ENCODE assay signal across 8 mouse cellular contexts in the genomic region with DNA sequence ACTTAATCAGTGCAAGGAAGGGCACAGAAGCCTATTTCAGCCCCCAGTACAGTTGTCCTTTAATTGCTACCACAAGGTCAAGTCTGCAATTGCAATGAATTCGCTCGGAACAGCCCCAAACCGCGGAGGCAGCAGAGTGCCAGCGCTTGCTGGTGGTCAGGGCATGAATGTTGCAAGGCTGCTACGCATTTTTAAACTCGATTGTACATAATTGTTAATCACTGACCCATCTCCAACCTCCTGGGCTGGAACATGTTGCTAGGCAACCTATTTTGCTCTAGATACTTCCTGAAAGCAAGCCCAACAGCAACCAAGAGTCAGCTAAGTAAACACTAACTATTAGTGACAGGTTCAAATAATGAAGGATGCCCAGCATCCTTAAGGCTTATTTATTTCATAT.
DNase-seq lines count a peak whose midpoint lies in the region; ATAC-seq and TF ChIP-seq lines count a peak whose summit lies in the region.

No protein-coding gene starts in this region.

- 55% methylated on average over 7 of the region's 7 CpGs for WGBS in lung, embryonic 14.5 days
- WGBS in lung, adult 2 months: 56% methylated on average over 7 of the region's 7 CpGs
- WGBS in embryonic facial prominence, embryonic 15.5 days: 26% methylated on average over 7 of the region's 7 CpGs
- 15% methylated on average over 7 of the region's 7 CpGs for WGBS in kidney, adult 2 months

- no peak overlapping the region for H3K9ac ChIP-seq in lung, embryonic 14.5 days
- H3K9ac ChIP-seq in embryonic facial prominence, embryonic 15.5 days: no peak overlapping the region

- no peak for TF ChIP-seq CTCF in lung, embryonic 14.5 days (IDR thresholded peaks at IDR 0.05; ENCODE audit: low read depth)
- TF ChIP-seq CTCF in lung, adult 2 months (IDR thresholded peaks at IDR 0.05; ENCODE audit: insufficient read depth, low read length): no peak
- no peak; the same call in 1 of the 2 replicates for TF ChIP-seq CTCF in kidney, adult 2 months (conservative IDR thresholded peaks at IDR 0.05; ENCODE audit: insufficient read depth, insufficient read length, low read depth, low read length)

- H3K9me3 ChIP-seq in lung, embryonic 14.5 days (ENCODE audit: low read depth, low read length): no peaks in the 10 kb centered on the region
- H3K9me3 ChIP-seq in embryonic facial prominence, embryonic 15.5 days (replicated peaks): no peaks in the 10 kb centered on the region

- TF ChIP-seq POLR2A in lung, adult 2 months (IDR thresholded peaks at IDR 0.05; ENCODE audit: borderline replicate concordance, extremely low read depth, low read depth, low read length): no peak
- no peak for TF ChIP-seq POLR2A in kidney, adult 2 months (IDR thresholded peaks at IDR 0.05; ENCODE audit: low read depth, low read length)

- H3K27me3 ChIP-seq in lung, embryonic 14.5 days (ENCODE audit: insufficient read depth, low read length): no peaks in the 10 kb centered on the region
- H3K27me3 ChIP-seq in embryonic facial prominence, embryonic 15.5 days: no peaks in the 10 kb centered on the region
- no peaks in the 10 kb centered on the region for H3K27me3 ChIP-seq in kidney, adult 2 months (replicated peaks; ENCODE audit: control insufficient read depth, insufficient read depth, low read length)

- no peak overlapping the region for H3K27ac ChIP-seq in lung, embryonic 14.5 days (ENCODE audit: low read depth)
- no peak overlapping the region for H3K27ac ChIP-seq in embryonic facial prominence, embryonic 15.5 days (replicated peaks)
- H3K27ac ChIP-seq in kidney, adult 2 months (ENCODE audit: insufficient read depth, low read depth, low read length): peak overlapping the region; percentile 58

- no peaks in the 10 kb centered on the region for H3K36me3 ChIP-seq in lung, embryonic 14.5 days (ENCODE audit: insufficient read depth)
- H3K36me3 ChIP-seq in embryonic facial prominence, embryonic 15.5 days: no peaks in the 10 kb centered on the region
- no peaks in the 10 kb centered on the region for H3K36me3 ChIP-seq in kidney, adult 2 months (ENCODE audit: control insufficient read depth, insufficient read depth, low read length)

- intact Hi-C loops in gastrocnemius, postnatal 36 days (cut with DNase I): no loop called here

- H3K4me1 ChIP-seq in lung, embryonic 14.5 days (ENCODE audit: insufficient read depth): peaks cover 19% of the 10 kb centered on the region
- 0 out of 2 replicates have a peak, but pooled peaks cover 5% of the 10 kb centered on the region for H3K4me1 ChIP-seq in lung, adult 2 months (ENCODE audit: control insufficient read depth, insufficient read depth, low read length)
- peaks cover 35% of the 10 kb centered on the region for H3K4me1 ChIP-seq in embryonic facial prominence, embryonic 15.5 days
- peaks cover 4% of the 10 kb centered on the region; the same call in 1 of the 2 replicates for H3K4me1 ChIP-seq in kidney, adult 2 months (ENCODE audit: control insufficient read depth, insufficient read depth, low read length)

- peak overlapping the region; percentile 51 for H3K4me2 ChIP-seq in lung, embryonic 14.5 days
- 0 out of 2 replicates have a peak overlapping the region, but pooled peaks have one; percentile 35 for H3K4me2 ChIP-seq in embryonic facial prominence, embryonic 15.5 days (replicated peaks)

- ATAC-seq in lung, embryonic 14.5 days (ENCODE audit: insufficient read depth): no peak
- ATAC-seq in embryonic facial prominence, embryonic 15.5 days (ENCODE audit: insufficient number of reproducible peaks, low FRiP score, low TSS enrichment, low read depth): no peak
- 0 out of 2 replicates have a peak, but pooled peaks have one; percentile 5 for ATAC-seq in monocyte, adult 5-6 weeks (replicated peaks; ENCODE audit: insufficient number of reproducible peaks, low FRiP score, low TSS enrichment, poor library complexity, severe bottlenecking)

- H3K4me3 ChIP-seq in lung, embryonic 14.5 days (ENCODE audit: low read depth, low read length): no peak overlapping the region
- no peak overlapping the region for H3K4me3 ChIP-seq in lung, adult 2 months (replicated peaks; ENCODE audit: extremely low read depth, low read depth, low read length)
- H3K4me3 ChIP-seq in embryonic facial prominence, embryonic 15.5 days (replicated peaks): no peak overlapping the region
- no peak overlapping the region for H3K4me3 ChIP-seq in kidney, adult 2 months (ENCODE audit: insufficient read depth, low read depth, low read length)

- no peak for DNase-seq in lung, embryonic 14.5 days
- DNase-seq in lung, adult 2 months: no peak
- DNase-seq in kidney, adult 2 months: peak; percentile 79
- no peak for DNase-seq in gastrocnemius, postnatal 36 days
- no peak for DNase-seq in left cerebral cortex, adult 11 months (ENCODE audit: low spot score)
- no peak for DNase-seq in cerebellum, adult 11-12 months
